Mouse (Mus musculus): Measurements from ENCODE around the gene Slc25a19.

The Slc25a19 gene

DNA sequence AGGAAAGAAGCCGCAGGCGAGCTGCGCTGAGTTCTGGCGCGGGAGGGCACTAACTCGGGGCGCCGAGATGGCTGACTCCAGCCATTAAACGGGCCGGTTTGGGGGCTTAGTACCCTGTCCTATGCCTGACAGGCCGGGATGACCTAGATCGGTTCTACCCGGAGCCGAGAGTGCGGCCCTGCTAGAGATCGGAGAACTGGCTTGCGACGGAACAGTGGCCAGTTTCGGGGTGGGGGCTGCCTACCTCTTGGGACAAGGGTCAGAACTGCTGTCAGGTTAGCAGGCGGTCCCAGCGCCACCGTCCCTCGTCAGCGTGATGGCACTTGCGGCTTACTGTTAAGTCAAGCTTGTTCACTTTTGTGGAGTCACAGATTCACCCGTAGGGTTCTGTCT, 23.8 kb downstream of the Slc25a19 start:
- in situ Hi-C loops (cut with MboI; ENCODE audit: unreplicated experiment in 2 of 2): no loop called here

DNA sequence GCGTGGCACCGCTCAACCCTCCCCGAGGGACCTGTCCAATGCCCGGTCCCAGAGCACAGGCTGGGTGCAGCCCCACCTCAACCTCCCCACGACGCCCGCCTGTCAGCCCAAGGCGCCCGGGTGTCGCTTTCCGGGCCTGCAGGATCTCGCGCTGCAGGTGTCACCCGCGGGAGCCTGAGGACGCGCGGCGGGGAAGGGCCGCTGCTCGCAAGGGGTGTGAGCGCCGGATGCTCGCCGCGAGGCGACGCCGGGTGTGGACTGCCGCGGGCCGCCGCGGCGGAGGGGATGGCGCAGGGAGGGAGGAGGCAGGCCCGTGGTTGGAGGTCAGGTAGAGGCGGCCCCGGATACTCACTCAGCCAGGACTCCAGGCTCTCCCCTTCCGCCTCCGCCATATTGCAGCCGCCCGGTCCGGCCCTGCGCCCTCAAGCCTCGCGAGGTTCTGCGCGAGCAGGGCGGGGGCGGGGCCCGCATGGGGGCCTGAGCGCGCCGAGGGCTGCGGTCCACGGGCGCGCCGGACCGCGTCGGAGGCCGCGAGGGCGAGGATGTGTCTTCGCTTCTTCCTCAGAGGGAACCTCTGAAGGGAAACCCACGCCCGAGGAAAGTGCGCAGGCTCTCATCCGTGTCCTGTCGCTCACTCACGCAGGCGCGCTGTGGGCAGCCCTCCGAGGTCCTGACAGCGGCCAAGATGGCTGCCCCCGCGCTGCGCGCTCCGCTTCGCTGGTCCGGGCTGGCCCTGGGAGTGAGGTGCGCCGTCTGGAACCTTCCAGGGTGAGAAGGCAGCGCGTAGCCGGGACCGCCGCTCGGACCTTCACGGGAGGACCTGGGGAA, 24.4 kb downstream of the Slc25a19 start, which contains the start of the genes Mrps7 and Gga3:
Gene Mrps7, plus strand, starts transcription at position 450 of the 828 bp plus-strand sequence.
Gene Gga3, minus strand, starts transcription at position 576 of the 828 bp plus-strand sequence.
- in situ Hi-C loops (cut with MboI; ENCODE audit: unreplicated experiment in 2 of 2): no loop called here

DNA sequence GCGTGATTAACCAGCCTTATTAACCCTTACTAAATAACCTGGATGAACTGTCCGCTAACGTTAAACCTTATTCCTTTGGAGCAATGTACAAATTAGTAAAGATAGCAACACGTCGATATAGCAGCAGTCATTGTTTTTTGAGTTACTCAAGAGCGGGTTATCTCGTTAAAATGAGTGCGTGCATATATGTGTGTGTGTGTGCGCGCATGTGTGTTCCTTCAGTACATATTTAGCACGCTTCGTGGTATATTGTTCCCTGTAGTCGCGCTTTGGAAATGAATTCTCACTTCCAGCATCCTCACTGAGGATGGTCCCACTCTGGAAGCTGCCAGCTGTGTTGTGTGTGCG, 25.0 kb downstream of the Slc25a19 start:
- in situ Hi-C loops (cut with MboI; ENCODE audit: unreplicated experiment in 2 of 2): no loop called here

DNA sequence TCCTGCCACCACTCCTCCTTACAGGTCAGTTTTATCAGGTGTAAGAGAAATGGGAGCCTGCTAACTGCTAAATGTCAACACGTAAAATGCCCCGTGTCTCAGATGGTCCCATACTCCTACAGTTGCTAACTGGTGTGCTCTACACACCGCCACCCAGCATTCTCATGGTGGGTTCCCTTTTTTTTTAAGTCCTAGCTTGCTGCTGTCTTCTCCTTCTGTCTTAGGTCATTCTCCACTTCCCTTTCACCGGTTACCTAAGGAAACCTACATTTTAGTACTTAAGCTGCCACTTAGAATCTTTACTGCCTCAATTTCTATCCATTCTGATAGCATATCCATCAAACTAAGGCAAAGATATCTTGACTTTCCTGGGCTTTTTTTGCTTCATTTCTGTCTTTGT, 26.9 kb downstream of the Slc25a19 start:
- in situ Hi-C loops (cut with MboI; ENCODE audit: unreplicated experiment in 2 of 2): no loop called here

DNA sequence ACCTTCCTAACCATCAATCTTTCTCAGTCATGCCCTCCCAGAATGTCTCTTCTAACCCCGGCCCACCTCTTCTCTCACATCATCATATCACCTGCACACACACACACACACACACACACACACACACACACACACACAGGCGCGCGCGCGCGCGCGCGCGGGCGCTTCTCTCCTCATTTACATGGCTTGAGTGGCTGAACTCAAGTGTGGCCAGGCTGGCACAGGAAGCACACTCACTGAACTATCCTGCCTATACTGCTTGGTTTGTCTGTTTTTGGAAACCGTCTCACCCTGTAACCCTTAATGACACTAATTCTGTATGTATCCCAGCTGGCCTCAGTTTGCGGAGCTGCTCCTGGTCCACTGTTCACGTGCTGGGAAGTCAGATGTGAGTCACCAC, 27.4 kb downstream of the Slc25a19 start:
- in situ Hi-C loops (cut with MboI; ENCODE audit: unreplicated experiment in 2 of 2): no loop called here

DNA sequence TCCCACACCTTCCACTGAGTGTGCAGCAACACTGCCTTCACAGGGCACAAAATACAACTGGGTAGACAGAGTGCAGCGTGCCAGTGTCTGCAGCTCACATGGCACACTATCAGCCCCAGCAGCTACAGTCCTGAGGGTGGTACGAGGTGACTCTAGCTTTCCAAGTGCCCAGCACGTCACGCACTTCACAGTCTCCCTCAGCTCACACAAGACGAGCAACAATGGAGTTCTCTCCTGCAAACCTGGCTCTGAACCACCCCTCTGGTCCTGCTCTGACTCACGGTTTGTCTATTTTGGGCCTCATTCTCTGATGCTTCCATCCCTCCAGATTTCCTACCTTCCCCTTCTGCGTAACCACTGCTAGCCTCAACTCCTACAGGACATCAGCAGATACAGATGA, 28.4 kb downstream of the Slc25a19 start:
- in situ Hi-C loops (cut with MboI; ENCODE audit: unreplicated experiment in 2 of 2): no loop called here

DNA sequence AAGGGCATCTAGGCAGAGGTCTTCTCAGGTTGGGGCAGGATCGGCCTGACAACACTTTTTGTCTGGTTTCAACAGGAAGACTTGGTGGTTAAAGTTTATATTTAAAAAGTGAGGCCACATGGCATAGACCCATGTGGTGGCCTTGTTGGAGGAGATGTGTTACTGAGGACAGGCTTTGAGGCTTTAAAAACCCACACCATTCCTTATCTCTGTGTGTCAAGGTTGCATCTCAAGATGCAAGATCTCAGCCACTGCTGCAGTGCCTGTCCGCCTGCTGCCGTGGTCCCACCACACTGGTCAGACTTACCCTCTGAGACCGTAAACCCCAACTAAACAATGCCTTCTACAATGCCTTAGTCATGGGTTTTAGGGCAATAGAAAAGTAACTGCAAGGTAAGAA, 29.8 kb downstream of the Slc25a19 start:
- in situ Hi-C loops (cut with MboI; ENCODE audit: unreplicated experiment in 2 of 2): no loop called here

DNA sequence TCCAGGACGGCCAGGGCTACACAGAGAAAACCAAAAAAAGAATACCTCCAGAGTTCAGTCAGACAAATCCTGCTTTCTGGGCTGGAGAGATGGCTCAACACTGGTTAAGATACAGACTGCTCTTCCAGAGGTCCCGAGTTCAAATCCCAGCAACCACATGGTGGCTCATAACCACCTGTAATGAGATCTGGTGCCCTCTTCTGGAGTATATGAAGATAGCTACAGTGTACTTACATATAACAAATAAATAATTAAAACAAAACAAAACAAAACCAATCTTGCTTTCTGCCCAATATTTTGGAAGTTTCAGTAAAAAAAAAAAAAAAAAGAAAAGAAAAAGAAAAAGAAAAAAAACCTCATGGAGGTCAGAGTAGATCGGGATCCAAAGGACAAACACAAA, 32.9 kb downstream of the Slc25a19 start:
- in situ Hi-C loops (cut with MboI; ENCODE audit: unreplicated experiment in 2 of 2): no loop called here

DNA sequence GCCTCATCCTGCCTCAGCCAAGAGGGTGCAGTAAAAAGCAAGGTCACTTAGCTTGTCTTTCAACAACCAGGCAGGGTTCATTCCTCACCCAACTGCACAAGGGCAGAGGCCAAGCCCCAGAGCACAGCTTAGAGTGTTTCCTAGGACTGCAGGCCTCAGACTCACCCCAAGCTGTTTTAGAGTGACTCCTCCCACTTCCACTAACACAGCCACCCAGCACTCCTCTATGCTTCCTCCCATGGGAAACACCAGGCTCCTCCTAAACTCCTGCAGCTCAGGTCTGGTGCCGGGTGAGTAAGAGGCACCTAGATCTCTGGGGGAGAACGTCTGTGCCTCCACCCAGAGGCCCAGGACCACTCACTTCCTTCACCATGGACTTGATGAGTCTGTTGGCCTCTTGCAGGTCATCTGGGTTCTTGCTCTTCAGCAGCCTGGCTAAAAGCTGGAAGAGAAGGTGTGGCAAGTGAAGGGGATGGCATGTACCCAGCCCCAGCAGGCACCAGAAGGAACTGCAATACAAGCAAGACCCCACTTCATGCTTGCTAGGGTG, 37.5 kb downstream of the Slc25a19 start:
- in situ Hi-C loops (cut with MboI; ENCODE audit: unreplicated experiment in 2 of 2): no loop called here

DNA sequence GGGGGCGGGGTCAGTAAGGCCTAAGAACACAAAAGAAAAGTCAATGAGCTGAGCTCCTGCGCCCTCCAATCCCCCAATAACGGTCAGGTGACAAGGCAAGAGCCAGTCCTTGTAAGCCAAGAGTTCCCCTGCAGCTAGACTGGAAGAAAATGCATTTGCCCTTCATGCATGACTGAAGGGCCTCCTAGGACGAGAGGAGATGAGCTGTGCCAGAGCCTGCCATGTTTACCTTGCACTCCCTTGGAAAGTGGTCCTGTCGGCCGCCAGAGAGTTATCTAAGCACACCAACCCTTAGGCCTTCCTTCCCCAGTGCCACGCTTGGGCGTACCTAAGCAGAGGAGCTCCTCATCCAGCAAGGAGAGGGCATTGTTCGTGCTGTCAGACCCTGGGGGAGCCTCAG, 40.1 kb downstream of the Slc25a19 start:
- in situ Hi-C loops (cut with MboI; ENCODE audit: unreplicated experiment in 2 of 2): no loop called here

DNA sequence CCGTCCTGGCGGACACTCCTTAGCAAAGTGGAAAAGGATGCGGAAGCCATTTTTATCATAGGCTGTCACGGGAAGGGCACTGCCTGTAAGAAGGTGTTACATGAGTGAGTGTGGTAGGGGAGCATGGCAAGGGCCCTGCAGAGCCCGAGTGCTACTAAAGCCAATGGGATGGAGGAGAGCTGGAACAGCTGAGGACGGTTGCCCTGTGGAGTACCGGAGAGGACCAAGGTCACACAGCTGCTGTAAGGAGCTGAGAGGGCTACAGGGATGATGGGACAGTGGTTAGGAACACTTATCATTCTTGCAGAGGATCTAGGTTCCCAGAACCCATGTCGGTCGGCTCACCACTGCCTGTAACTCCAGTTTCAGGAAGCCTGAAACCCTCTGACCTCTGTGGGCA, 41.7 kb downstream of the Slc25a19 start:
- in situ Hi-C loops (cut with MboI; ENCODE audit: unreplicated experiment in 2 of 2): no loop called here

DNA sequence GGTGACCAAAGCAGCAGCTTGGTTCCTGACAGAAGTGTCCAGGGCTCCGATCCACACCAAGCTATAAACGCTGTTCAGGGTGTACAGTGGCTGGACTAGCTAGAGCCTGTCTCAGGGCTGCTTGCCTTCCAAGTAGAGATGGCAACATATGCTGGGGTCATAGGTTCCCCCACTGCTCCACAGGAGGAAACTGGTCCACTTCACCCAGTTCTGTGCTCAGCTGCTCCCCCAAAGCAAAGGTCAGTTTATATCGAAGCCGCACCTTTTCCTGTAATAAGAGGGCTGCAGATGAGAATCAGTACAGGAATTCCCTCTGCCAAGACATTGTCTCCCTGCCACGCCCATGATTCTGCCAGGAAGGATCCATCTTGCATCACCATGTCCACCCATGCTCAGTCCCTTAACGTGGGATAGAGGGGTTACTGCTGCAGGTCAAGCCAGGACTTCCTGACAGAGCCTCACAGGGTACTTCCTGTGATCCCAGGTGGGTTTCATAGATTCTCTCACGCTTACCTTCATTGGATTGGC, 42.5 kb downstream of the Slc25a19 start:
- in situ Hi-C loops (cut with MboI; ENCODE audit: unreplicated experiment in 2 of 2): no loop called here

DNA sequence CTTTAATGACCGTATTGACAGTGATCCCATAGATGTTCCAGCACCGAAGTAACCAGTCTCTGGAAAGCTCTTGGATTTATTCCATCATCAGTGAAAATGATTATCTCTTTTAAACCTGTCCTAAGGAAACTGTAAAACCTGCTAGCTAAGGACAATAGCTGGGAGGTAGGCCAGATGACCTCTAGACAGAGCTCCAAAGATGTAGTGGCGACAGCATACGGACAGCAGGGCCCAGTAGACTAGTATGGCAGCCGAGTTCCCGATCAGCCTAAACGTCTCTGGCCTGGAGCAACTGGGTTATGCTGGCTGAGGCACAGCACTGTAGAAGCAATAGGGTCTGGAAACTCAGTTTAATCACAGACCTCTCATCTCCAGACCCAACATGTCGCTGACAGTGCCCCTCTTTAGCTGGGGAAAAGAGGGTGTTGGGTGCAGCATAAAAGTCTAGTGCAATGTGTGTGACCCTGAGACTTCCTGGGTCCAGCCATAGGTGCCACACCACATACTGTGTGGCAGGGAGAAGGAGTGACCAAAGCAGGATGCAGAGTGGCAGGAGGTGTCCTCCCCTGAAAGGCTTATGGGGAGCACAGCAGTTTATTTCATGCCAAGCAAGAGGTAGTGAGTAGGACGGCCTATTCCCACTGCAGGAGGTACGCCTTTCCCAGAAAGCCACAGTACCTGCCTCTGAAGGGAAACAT, 43.6 kb downstream of the Slc25a19 start:
- in situ Hi-C loops (cut with MboI; ENCODE audit: unreplicated experiment in 2 of 2): no loop called here

DNA sequence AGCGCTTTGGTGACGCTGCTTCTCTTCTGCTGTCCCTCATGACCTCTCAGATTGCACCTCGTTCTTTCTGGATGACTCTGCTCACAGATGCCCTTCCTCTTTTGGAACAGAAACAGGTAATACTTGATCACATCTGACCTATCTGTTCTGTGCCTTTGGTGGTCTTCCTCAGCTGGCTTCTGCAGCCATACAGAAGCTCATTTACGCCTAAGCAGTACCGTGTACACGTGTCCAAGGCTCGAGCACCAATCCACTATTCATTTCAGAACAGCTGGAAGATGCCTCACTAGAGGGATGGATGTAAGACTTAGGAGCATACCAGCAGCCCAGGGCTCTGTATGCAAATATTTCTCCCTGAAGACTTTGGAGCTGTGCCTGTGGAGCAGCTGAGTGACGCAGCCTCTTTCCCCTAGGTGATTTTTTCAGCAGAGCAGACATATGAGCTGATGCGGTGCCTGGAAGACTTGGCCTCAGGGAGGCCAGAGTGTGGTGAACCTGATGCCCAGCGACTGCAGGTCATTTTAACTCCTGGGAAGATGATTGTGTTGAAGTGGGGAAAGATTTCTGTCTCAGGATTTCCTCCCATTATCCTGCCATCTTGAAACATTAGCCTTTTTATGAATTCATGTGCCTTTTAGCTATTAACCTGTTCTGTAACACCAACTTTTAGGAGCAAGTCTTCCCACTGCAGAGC, 45.0 kb downstream of the Slc25a19 start:
- in situ Hi-C loops (cut with MboI; ENCODE audit: unreplicated experiment in 2 of 2): no loop called here

DNA sequence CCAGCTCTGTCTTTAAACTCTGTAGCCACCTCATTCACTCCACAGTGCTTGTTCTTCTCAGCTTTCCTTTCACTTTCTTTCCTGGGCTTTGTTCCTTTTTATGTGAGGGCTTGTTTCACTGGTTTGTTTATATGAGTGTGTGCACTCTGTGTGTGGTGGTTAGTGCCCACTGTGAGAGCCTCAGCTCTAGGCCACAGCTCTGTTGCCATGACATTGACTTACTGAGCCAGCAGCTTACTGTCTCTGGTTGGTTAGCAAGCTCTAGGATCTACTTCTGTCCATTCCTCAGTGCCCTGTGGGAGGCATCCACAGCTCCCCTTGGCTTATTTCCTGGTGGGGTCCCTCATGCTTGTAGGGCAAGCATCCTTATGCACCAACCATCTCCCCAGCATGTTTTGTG, 49.0 kb downstream of the Slc25a19 start:
- in situ Hi-C loops (cut with MboI; ENCODE audit: unreplicated experiment in 2 of 2): no loop called here

DNA sequence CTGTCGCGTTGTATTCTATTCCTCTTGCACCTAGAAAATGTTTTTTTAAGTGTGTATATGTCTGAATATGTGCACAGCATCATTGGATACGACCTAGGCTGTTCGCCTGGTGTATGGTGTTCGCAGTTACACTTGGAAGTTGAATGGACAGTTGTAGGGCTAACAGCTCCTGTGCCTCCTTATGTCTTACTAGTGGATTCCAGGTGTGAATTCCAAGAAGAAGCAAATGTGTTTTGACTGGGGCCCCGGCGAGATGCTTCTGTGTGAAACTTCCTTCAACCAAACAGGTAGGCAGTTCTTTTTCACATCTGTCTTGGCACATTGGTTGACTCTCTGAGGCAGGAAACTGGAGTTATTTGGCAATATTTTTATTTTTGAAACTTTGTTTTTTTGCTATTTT, 63.1 kb downstream of the Slc25a19 start:
- in situ Hi-C loops (cut with MboI; ENCODE audit: unreplicated experiment in 2 of 2): loop anchor here (5.0 kb wide), 2 partner anchors 47 to 152 kb away; partner anchors contain the start of gene Mif4gd (in 1 of the 2)

Data from v-Abl transformed pro-B cells (cell line).